Mouse (Mus musculus) brown adipose tissue, adult 24 weeks (tissue): ENCODE data around the gene Ube2l3. TPM values are rescaled to one million over a fixed set of nuclear protein-coding genes. Genes with fewer than 3 reads are reported as not detected.
"Not testable (repeated sequence)": the region's sequence is repeated elsewhere in the genome, so short reads cannot be mapped to it uniquely, and the experiment has no call there.

Experiments
- H3K27ac ChIP-seq: fragments of 200-500 bp; replicated peaks from 2 replicates; pipeline ENCODE4 v1.5.1; 2012; ENCODE audit warnings: low read depth, mild to moderate bottlenecking, low read length
- H3K4me1 ChIP-seq: fragments of 200-500 bp; 2 replicates; pipeline ENCODE4 v1.6.1; 2012; ENCODE audit warnings: low read length, mixed read lengths; ENCODE audit not compliant: control insufficient read depth, insufficient read depth, insufficient read length
- H3K4me3 ChIP-seq: fragments of 200-500 bp; 2 replicates; pipeline ENCODE4 v1.5.1; 2012; ENCODE audit warnings: low read depth, mild to moderate bottlenecking, low read length, moderate library complexity; ENCODE audit not compliant: insufficient read depth
- polyA plus RNA-seq: library from polyadenylated mRNA; stranded (reverse); fragments of >200 nt; gene quantifications from 2 replicates; pipeline ENCODE4 v1.2.4, GENCODE M21; 2012; ENCODE audit not compliant: missing spikeins, insufficient read depth, insufficient read length

Ube2l3 gene
- 142 and 156 TPM in 2 replicates for polyA plus RNA-seq

DNA sequence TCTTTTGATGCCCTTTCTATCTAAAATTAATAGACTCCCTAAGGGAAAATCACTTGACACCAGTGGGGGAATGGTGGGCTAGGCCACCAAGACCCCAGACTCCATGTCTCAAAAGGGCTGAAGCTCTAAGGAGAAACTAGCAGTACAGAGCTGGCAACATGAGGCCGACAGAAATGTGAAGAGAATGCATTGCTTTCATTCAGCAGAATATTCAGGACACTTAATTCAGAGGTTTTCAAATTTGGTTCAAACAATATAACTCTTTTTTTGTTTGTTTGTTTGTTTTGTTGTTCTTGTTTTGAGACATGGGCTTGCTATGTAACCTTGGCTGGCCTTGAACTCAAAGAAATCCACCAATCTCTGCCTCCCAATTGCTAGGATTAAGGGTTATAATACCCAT, at the start of gene Ube2l3:
TSS of gene Ube2l3 (minus strand) at position 101 of the 400 bp plus-strand sequence.
- H3K4me3 ChIP-seq: peak within 1 kb of the TSS; percentile 87
- H3K27ac ChIP-seq: no peak within 1 kb of the TSS
- peaks cover 8% of the 10 kb centered on the region; the same call in 1 of the 2 replicates for H3K4me1 ChIP-seq

DNA sequence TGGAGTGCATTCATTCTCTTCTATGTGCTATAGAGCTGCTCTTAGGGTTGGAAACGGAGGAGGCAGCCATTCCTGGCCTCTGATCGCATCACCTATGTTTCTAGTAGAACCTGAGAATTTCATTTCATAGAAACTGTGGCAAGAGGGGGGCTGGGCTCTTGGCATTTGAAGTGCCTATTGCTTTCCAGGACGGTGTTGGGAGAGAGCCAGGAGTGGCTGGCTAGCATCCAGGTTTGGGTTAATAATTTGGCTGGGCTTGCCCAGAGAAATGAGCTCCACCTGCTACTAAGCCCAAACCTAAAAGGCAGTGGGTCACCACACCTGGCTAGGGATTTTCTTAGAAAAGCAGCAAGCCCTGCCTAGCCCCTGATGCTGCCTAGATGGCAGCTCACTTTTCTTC, 49.1 kb upstream of the Ube2l3 start:
- H3K4me3 ChIP-seq: no peak overlapping the region
- peaks cover 3% of the 10 kb centered on the region; the same call in 1 of the 2 replicates for H3K4me1 ChIP-seq
- no peak overlapping the region for H3K27ac ChIP-seq

DNA sequence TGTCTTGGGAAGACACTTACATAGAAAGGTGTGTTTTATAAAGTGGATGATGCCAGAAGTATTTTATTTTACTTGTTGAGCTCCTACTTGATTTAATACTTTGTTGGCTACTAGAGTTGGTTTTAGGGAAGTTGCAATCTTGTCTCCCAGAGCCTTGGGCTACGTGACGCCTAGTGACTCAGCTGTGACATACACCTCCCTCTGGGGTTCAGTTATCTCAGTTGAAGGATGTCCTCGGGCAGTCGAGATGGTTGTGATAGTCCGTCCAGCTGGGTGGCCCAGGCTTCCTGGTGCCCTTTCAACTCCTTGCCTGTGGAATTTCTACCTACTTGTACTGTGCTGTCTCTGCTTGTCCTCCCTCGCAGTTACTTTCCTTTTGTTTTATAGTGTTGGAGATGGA, 46.7 kb upstream of the Ube2l3 start:
- H3K4me1 ChIP-seq: peaks cover 3% of the 10 kb centered on the region; the same call in 1 of the 2 replicates
- no peak overlapping the region for H3K27ac ChIP-seq
- no peak overlapping the region for H3K4me3 ChIP-seq

DNA sequence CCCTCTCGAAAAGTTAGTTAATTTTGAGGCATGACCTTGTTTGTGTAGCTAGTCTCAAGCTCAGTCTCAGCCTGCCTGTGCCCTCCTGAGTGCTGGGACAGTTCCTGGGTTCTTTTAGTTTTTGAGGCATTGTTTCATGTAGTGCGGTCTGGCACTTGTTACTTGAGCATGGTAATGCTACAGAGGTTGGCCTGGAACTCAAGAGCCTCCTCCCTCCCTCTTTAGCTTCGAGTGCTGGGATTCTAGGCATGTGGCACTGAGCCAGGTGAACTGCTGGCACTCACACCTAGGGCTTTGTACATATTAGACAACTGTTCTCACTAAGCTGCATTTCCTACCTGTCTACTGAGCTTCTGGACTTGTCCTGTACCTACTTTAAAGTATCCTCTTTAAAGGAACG, 45.3 kb upstream of the Ube2l3 start:
- H3K4me1 ChIP-seq: peaks cover 5% of the 10 kb centered on the region; the same call in 1 of the 2 replicates
- no peak overlapping the region for H3K4me3 ChIP-seq
- no peak overlapping the region for H3K27ac ChIP-seq

DNA sequence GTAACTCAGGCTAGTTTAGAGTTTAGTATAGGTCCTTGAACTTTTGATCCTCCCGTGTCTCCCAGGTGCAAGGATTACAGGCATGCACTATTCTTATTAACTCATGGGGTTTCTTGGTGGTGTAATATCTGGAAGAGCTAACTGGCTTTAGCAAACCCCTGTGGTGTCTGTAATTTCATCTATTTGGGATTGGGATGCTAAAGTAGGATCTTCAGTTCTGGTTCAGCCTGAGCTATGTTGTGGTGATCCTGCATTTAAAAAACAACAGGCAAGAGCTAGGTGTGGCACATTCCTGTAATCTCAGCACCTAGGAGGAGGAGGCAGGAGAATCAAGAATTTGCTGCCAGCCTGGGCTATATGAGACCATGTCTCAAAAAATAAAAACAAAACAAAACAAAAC, 42.5 kb upstream of the Ube2l3 start:
- no peak overlapping the region for H3K27ac ChIP-seq
- H3K4me1 ChIP-seq: peaks cover 5% of the 10 kb centered on the region; the same call in 1 of the 2 replicates
- no peak overlapping the region for H3K4me3 ChIP-seq

DNA sequence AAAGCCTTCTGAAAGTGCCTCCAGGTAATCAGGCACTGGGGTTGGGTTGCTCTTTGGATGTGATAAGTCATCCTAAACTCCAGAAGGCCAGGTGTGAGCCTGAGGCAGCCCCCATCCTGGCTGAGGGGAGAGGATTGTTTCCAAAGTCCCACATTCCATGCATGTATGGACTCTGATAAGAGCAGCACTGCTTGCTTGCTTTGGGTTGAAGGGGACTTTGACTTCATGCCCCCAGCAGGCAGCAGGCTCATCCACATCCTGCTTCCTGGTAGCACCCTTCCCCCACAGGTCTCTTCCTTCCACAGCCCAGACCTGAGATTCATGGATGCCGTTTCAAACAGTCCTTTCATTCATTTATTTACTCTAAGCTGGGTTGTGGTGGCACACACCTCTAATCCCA, 41.3 kb upstream of the Ube2l3 start:
- peaks cover 3% of the 10 kb centered on the region; the same call in 1 of the 2 replicates for H3K4me1 ChIP-seq
- no peak overlapping the region for H3K4me3 ChIP-seq
- no peak overlapping the region for H3K27ac ChIP-seq

DNA sequence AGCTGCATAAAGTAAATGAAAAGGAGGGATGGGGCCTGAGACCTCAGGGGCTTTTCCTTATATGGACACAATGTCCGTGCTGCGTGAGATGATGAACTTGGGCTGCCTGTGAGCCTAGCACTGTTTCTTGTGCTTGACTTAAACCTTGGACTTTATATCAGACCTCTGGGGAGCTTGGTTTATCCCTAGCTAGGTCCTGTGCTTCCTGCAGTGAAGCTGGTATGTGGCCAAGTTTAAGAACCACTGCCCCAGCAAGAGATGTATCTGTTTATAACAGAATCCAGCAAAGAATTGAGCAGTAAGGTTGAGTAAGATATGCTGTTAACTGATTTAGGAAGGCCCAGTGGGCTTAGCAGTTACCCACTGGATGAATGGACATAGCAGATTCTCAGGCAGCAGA, 37.0 kb upstream of the Ube2l3 start:
- no peak overlapping the region for H3K4me3 ChIP-seq
- H3K4me1 ChIP-seq: peaks cover 16% of the 10 kb centered on the region; the same call in 1 of the 2 replicates
- no peak overlapping the region for H3K27ac ChIP-seq

DNA sequence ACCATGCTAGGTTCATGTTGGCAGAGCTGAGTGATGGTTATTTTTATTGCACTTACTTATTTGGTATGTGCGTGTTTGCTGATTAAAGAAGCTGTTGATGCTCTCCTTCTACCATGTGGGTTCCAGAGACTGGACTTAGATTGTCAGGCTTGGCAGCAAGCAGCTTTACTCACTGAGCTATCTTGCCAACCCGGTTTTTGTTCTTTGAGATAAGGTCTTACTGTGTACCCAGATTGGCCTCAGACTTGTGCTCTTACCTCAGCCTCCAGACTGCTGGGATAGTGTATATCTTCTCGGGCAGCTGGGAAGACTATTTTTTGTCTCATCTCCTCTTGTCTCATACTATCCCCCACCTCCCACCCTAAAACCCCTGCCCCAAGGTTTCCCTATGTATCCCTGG, 35.2 kb upstream of the Ube2l3 start:
- no peak overlapping the region for H3K4me3 ChIP-seq
- peaks cover 18% of the 10 kb centered on the region for H3K4me1 ChIP-seq
- no peak overlapping the region for H3K27ac ChIP-seq

DNA sequence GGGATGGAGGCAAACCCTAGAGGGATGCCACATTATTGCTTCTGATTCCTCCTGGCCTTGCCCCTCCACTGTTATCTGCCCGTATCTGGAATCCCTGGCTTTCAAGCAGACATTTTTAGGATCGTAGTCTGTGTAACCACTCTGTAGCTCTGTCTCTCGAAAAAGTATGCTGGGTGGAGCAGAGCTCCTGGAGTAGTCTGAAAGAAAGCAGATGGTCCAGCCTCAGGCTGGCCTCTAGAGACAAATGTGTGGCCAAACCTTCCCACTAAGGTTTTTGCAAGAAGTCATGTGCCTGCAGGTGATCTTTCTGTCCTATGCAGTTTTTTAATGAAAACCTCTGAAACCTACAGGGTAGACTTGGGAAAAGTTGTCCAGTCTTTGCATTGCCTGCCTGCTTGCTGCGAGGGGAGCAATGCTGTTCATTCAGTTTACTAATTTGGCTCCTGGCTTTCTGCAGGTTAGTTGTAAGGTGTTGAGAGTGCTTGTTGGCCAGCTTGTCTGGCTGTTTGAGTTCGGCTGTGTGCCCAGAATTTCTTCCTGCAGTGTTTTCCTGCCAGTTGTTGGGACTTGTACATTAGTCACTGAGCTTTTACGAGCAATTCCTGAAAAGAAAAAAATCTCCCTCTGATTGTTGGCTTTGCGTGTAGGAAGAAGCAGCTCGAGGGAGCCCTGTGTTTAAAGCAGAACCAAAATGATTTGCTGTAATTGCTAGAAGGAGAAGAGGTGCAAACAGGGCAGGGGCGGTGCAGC, 32.6 kb upstream of the Ube2l3 start:
- H3K4me3 ChIP-seq: peak overlapping the region; percentile 65
- H3K4me1 ChIP-seq: peaks cover 18% of the 10 kb centered on the region
- no peak overlapping the region for H3K27ac ChIP-seq

DNA sequence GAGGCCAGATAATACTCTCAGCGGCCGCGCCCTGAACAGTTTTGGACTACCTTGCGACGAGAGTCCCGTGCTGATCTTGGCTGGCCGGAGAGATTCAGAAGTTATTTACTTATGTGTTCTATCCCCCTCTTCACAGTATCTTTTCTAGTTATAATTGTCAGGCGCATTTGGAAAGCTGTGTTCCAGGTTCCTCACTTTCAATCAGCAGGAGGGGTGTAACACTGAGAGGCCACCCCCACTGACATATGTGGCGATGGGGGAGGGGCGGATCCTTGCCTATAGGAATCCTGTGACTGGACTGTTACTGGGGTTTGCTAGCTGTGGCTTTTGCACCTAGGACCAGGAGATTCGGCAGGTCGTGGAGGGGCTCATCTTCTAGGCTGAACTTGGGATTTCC, 32.0 kb upstream of the Ube2l3 start:
- peak overlapping the region; percentile 65 for H3K4me3 ChIP-seq

DNA sequence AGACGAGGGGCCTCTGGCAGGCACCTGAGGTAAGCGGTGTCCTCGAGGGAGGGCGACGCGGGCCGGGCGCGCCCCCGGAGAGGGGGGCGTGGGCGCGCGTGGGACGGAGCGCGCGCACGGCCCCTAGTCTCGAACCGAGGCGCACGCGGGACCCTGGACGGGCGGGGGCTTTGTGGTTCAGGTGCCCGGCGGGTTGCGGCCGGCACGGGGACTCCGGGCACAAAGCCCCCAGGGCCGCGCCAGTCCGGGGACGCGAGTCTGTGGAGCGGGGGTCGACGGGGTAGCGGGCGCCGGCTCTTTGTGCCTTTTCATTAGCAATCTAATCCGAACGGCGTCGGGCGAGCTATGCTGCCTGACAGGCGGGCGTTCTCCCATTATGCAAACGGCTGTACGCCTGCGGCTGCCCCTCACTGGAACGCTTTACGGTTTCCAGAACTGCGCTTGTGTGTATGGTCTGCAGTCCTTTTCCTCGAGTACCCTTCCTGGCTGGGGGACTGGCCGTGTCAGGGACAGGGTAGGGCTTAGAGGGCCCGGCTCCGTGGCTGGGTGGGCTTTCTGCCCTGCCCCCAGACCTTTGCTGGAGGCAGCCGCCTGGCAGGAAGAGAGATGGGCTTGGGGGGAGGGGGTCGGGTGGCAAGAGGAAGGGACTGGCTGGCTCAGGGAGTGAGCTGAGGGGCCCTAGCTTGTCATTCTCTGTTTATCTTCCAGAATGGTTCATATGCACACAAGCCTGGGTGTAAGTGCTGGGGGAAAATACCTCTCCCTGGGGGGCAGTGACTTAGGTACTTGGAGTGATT, 31.5 kb upstream of the Ube2l3 start:
- peak overlapping the region; percentile 65 for H3K4me3 ChIP-seq
- peak overlapping the region; percentile 48 for H3K27ac ChIP-seq
- peaks cover 18% of the 10 kb centered on the region for H3K4me1 ChIP-seq

More for the DNA sequence above, 32.0 kb upstream of the Ube2l3 start:
- H3K27ac ChIP-seq: no peak overlapping the region
- H3K4me1 ChIP-seq: peaks cover 18% of the 10 kb centered on the region

DNA sequence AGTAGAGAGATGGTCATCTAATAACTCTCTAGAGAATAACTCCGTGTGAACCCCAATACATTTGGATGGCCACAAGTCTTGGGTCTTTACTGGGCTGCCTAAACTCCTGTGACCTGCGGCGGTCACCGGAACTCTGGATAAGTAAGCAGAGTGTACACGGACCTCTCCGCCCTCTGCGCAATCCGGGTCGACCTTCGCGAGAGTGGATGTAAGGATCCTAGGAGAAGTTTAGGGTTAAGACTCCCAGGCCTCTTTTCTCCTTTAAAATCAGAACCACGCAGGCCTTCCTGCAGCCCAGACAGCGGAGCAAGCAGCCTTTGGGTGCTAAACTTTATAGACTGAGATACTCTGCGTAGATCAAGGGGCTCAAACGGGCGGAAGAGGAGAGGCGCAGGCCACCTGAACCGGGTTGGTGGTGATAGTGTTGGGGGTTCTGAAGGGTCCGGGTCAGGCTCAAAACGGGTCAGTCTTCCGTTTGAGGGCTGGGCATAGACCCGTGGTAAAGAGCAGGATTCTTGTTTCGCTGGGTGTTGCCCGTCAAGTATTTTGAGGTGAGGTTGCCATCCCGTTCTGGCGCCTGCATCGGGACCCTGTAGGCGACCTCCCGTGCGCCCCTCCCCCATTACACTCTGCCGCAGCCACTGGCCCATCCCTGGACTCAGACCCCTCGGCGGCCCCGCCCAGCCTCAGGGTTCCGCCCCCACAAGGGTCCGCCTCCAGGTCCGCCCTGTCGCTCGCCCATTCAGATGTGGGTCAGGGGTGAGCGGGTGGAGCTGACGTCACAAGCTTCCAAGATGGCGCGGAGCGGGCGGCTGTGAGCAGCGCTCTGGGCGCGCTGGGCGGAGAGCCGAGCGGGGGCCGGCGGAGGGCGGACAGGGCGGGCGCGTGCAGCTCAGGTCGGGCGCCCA, 30.6 kb upstream of the Ube2l3 start, which contains the start of gene Hic2:
TSS of gene Hic2 (plus strand) at position 779 of the 908 bp plus-strand sequence.
- Histone ChIP-seq H3K4me3 (peak within 1 kb of the TSS; percentile 65), H3K4me1 (peaks cover 18% of the 10 kb centered on the region), H3K27ac (peak within 1 kb of the TSS; percentile 48)

DNA sequence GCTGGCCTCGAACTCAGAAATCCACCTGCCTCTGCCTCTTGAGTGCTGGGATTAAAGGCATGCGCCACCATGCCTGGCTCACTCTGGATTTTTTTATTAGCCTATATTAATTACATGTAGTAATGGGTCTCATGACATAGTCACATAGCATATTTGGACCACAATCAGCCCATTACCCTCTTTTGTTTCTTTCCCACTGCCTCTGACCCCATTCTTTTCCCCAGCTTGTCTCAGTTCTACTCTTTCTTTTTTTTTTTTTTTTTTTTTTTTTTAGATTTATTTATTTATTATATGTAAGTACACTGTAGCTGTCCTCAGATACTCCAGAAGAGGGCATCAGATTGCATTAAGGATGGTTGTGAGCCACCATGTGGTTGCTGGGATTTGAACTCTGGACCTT, 29.1 kb upstream of the Ube2l3 start:
- not testable (repeated sequence) for H3K4me3 ChIP-seq, H3K27ac ChIP-seq
- peaks cover 18% of the 10 kb centered on the region for H3K4me1 ChIP-seq

DNA sequence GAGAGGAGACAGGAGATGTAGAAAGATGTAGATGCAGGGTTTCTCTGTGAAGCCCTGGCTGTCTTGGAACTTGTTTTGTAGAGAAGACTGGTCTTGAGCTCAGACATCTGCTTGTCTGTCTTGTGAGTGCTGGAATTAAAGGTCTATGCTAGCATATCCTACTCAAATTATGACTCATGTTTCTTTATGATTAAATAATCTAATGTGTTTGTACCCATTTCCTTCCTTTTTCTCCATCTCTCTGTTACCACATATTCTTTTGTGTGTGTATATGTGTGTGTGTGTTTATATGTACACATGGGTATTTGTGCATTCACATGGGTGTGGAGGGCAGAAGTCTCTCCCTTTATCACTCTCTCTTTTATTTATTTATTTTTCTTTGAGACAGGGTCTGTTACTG, 24.0 kb upstream of the Ube2l3 start:
- Histone ChIP-seq H3K27ac (no peak overlapping the region), H3K4me1 (no peaks in the 10 kb centered on the region), H3K4me3 (no peak overlapping the region)

DNA sequence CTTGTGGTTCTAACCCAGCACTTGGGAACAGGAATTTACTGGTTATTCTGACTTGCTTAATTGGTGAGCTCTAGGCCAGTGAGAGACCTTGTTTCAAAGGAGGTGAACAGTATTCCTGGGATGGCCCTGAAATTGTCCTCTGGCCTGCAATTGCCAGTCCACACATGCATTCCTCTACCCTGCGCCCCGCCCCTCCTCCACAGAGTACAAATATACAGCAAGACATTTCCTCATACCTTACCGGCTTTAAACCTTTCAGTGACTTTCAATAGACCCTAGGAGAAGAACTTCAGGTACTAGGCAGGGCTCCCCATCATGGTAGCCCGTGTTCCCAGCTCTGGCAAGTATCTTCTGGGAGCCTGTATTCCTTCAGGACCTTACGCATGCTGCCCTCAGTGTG, 23.1 kb upstream of the Ube2l3 start:
- H3K4me1 ChIP-seq: no peaks in the 10 kb centered on the region
- no peak overlapping the region for H3K27ac ChIP-seq
- H3K4me3 ChIP-seq: no peak overlapping the region
